Mouse (Mus musculus) ES-E14 (cell line): Measurements from ENCODE around the gene Capn11.

Experiments
- HCFC1 ChIP-seq: IDR thresholded peaks from 2 replicates; pipeline ENCODE4 v1.6.1; 2012; ENCODE audit warnings: low read length, inconsistent platforms, borderline replicate concordance; ENCODE audit not compliant: insufficient read depth
- MAFK ChIP-seq: IDR thresholded peaks from 2 replicates; pipeline ENCODE4 v1.6.1; 2014; ENCODE audit warnings: mild to moderate bottlenecking, low read depth, low read length, inconsistent platforms; ENCODE audit not compliant: insufficient read depth
- ZC3H11A ChIP-seq: IDR thresholded peaks from 2 replicates; pipeline ENCODE4 v1.6.1; 2012; ENCODE audit warnings: low read depth, mild to moderate bottlenecking, inconsistent platforms, low read length, borderline replicate concordance

- TF ChIP-seq MAFK: no peak
- TF ChIP-seq HCFC1: no peak
- TF ChIP-seq ZC3H11A: no peak
Observed at GRCm38 (mm10) chr17:45682843-45683242, 23.7 kb upstream of the Capn11 start.
